Mouse (Mus musculus) lung, embryonic 14.5 days (tissue): Measurements from ENCODE around the gene Uqcrh. TPM values are rescaled to one million over a fixed set of nuclear protein-coding genes. Genes with fewer than 3 reads are reported as not detected.

Source experiments
- ATAC-seq: fragments of 200-750 bp; cut with Nextera tagmentation; 2 replicates; pipeline ENCODE4 v1.8.0; 2017; ENCODE audit warnings: mild to moderate bottlenecking, moderate TSS enrichment, moderate library complexity; ENCODE audit not compliant: insufficient read depth
- DNase-seq: peaks from one replicate; pipeline ENCODE4 v3.0.0-alpha.2; 2015
- H3K27ac ChIP-seq: fragments of 300-500 bp; sonication (generic); 2 replicates; pipeline ENCODE4 v1.5.1; 2014; ENCODE audit warnings: low read depth, mild to moderate bottlenecking, moderate library complexity
- H3K27me3 ChIP-seq: fragments of 300-500 bp; sonication (generic); 2 replicates; pipeline ENCODE4 v1.6.1; 2014; ENCODE audit warnings: low read length, control low read depth; ENCODE audit not compliant: insufficient read depth
- H3K36me3 ChIP-seq: fragments of 300-500 bp; sonication (generic); 2 replicates; pipeline ENCODE4 v1.6.1; 2014; ENCODE audit warnings: control low read depth; ENCODE audit not compliant: insufficient read depth
- H3K4me1 ChIP-seq: fragments of 300-500 bp; sonication (generic); 2 replicates; pipeline ENCODE4 v1.6.1; 2014; ENCODE audit warnings: antibody characterized with exemption, control low read depth; ENCODE audit not compliant: insufficient read depth
- H3K4me2 ChIP-seq: fragments of 300-500 bp; sonication (generic); 2 replicates; pipeline ENCODE4 v1.6.1; 2014; ENCODE audit warnings: mild to moderate bottlenecking
- H3K4me3 ChIP-seq: fragments of 300-500 bp; sonication (generic); 2 replicates; pipeline ENCODE4 v1.5.1; 2014; ENCODE audit warnings: low read depth, low read length
- H3K9ac ChIP-seq: fragments of 300-500 bp; sonication (generic); 2 replicates; pipeline ENCODE4 v1.6.1; 2014
- H3K9me3 ChIP-seq: fragments of 300-500 bp; sonication (generic); 2 replicates; pipeline ENCODE4 v1.6.1; 2016; ENCODE audit warnings: low read depth, low read length, control low read depth
- CTCF ChIP-seq: IDR thresholded peaks from 2 replicates; pipeline ENCODE4 v1.5.1; 2016; ENCODE audit warnings: antibody characterized with exemption, low read depth
- WGBS: fragments of 180-500 bp; shearing (Covaris S2); extraction: QIAGEN DNeasy Blood & Tissue Kit; methylation state at CpG from one replicate; pipeline ENCODE4 v1.1.7; 2014; 5-methylcytosine and 5-hydroxymethylcytosine counted together
- polyA plus RNA-seq: library from polyadenylated mRNA; unstranded; fragments of >200 nt; fragmentation: Nextera tagmentation; extraction: Ambion mirVana; gene quantifications from 2 replicates; pipeline ENCODE4 v1.2.1, GENCODE M21; 2014

Uqcrh gene
- polyA plus RNA-seq, 1 experiment from 2014 or later, result 466 TPM

DNA sequence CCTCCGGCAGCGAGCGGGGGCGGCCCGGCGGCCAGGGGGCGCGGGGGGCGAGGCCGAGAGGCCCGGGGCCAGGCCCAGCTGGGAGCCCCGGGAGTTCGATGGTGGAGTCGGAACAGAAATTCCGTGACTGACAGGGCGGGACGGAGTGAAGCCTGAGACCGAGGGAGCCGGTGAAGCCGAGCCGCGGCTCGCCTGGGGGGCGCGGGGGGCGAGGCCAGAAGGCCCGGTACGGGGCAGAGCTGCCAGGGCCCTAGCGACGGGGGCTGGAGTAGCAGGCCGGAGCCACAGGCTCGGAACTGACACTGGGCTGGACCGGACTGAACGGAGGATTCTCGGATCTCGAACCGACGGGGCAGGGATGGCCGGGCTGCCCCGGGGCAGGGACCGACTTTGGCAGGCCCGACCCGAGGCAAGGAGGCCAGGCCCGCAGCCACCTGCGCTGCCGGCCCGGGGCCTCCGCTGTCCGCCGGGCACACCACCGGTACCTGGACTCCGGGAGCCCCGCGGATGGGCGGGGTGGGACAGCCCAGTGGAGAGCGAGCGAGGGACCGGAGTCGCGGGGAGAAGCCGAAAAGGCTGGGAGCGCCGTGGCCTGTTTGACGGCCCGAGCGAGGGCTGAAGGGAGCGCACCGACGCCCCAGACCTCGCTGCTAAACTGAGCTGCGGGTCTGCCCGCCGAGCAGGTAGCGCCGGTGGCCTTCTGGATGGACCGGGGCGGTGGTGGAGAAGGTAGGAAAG, 929 bp upstream of the Uqcrh start:
- TF ChIP-seq CTCF, result peak; percentile 50
- peak overlapping the region; percentile 97 for H3K4me3 ChIP-seq
- H3K9ac ChIP-seq, result peak overlapping the region; percentile 98
- peak overlapping the region; percentile 97 for H3K27ac ChIP-seq
- peak overlapping the region; percentile 84 for H3K4me2 ChIP-seq
- H3K4me1 ChIP-seq, result peaks cover 17% of the 10 kb centered on the region
- no peaks in the 10 kb centered on the region for H3K27me3 ChIP-seq
- ATAC-seq, result peak; percentile 75
- H3K9me3 ChIP-seq, result no peaks in the 10 kb centered on the region
- peaks cover 17% of the 10 kb centered on the region for H3K36me3 ChIP-seq
- DNase-seq, result peak; percentile 80
- WGBS, result under 1% methylated on average over 74 of the region's 77 CpGs

DNA sequence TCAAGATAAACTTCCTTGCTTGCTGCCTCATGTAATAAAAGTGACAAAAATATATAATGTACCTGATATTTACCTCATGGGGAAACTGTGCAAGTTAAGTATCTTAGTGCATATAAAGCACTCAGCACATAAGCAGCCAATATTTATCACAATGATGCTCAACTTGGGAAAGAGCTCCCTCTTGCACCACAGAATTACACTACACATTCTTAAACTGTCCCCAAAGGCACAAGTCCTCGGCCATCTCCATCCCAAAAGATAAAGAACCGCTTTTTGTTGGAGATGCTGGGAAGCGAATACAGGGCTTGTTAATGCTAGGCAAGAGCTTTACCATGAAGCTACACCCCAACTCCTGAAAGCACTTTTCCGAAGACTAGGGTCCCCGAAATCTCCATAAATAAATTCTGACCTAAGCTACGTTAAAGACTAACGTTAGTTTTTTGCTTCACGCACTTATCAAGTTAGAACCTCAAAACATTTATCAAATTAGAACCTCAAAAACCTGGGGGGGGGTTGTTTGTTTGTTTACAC, 661 bp downstream of the Uqcrh start:
- WGBS, result 1% methylated on average over 8 of the region's 8 CpGs
- Histone ChIP-seq H3K9ac (peak overlapping the region; percentile 98), H3K27me3 (no peaks in the 10 kb centered on the region), H3K4me2 (peak overlapping the region; percentile 84), H3K36me3 (peaks cover 16% of the 10 kb centered on the region), H3K27ac (peak overlapping the region; percentile 97), H3K4me3 (peak overlapping the region; percentile 97), H3K9me3 (no peaks in the 10 kb centered on the region), H3K4me1 (peaks cover 17% of the 10 kb centered on the region)
- peak; percentile 52 for TF ChIP-seq CTCF
- DNase-seq (peak; percentile 74), ATAC-seq (no peak)

DNA sequence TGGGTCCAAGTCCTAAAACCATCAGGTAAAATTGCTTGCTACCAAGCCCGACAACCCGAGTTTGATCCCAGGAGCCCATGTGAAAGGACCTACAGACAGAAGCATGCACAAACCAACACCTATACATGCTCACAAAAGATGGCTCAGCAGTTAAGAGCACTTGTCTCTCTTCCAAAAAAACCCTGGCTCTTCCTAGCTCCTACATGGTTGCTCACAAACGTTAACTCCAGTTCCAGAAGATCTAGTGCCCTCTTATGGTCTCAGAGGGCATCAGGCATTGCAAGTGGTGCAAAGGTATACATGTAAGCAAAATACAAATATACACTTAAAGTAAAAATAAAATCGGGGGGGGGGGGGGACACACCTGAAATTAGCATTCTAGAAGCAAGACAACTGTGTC, 1.7 kb downstream of the Uqcrh start:
- H3K36me3 ChIP-seq, result peaks cover 24% of the 10 kb centered on the region
- peak overlapping the region; percentile 84; the same call in 1 of the 2 replicates for H3K4me2 ChIP-seq
- peaks cover 17% of the 10 kb centered on the region for H3K4me1 ChIP-seq
- ATAC-seq (no peak), DNase-seq (peak; percentile 38)
- no peaks in the 10 kb centered on the region for H3K27me3 ChIP-seq
- no peak overlapping the region for H3K9ac ChIP-seq
- no peaks in the 10 kb centered on the region for H3K9me3 ChIP-seq
- peak overlapping the region; percentile 97; the same call in 1 of the 2 replicates for H3K4me3 ChIP-seq
- 49% methylated on average over 4 of the region's 4 CpGs for WGBS
- peak; percentile 49 for TF ChIP-seq CTCF
- no peak overlapping the region for H3K27ac ChIP-seq

DNA sequence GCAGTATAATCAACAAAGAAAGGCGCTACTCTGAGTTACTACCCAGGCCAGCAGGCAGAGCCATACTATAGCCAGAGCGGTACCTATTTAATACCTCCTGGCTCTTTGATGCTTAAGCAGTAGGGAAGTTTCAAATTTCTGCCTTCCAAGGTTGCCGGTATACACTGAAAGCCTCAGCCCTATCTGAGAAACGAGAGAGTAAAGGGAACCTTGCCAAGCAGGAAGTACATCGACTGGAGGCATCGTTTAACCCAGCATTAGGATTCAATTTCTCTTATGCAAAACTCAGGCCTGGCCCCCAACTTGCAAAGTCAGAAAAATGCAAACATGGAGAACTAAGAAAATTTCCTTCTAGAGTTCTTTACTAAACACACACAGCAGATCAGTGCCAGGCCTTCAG, 4.8 kb downstream of the Uqcrh start:
- no peak overlapping the region for H3K4me2 ChIP-seq
- TF ChIP-seq CTCF, result no peak
- DNase-seq (no peak), ATAC-seq (no peak)
- H3K4me1 ChIP-seq, result peaks cover 4% of the 10 kb centered on the region; the same call in 1 of the 2 replicates
- H3K27ac ChIP-seq, result no peak overlapping the region
- H3K27me3 ChIP-seq, result no peaks in the 10 kb centered on the region
- H3K9me3 ChIP-seq, result no peaks in the 10 kb centered on the region
- H3K4me3 ChIP-seq, result no peak overlapping the region
- 72% methylated on average over 6 of the region's 6 CpGs for WGBS
- H3K36me3 ChIP-seq, result peaks cover 51% of the 10 kb centered on the region
- H3K9ac ChIP-seq, result no peak overlapping the region

DNA sequence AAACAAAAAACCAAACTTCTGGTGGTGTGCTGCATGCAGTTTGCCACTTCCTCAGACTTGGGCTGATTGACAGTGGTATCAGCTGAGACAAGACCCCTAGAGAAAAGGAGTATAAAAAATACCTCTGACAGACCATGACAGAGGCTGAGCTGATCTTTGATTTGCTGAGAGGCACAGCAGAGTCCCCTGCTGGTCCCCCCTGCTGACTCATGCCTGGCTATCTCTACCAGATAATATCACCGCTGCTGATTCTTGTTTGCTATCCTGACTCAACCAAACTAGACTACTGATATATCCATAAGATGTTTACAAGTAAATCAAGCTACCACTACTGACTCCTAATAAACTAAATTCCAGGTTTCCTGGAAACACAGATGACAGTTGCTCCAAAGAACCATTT, 11.0 kb downstream of the Uqcrh start:
- Histone ChIP-seq H3K4me1 (no peaks in the 10 kb centered on the region), H3K36me3 (peaks cover 34% of the 10 kb centered on the region), H3K9me3 (no peaks in the 10 kb centered on the region), H3K9ac (no peak overlapping the region), H3K4me2 (no peak overlapping the region), H3K27me3 (no peaks in the 10 kb centered on the region), H3K27ac (no peak overlapping the region), H3K4me3 (no peak overlapping the region)
- ATAC-seq, result no peak; the same call in 1 of the 2 replicates
- no peak for TF ChIP-seq CTCF
- DNase-seq, result no peak
- WGBS, result 33% methylated on average over 1 of the region's 1 CpGs

DNA sequence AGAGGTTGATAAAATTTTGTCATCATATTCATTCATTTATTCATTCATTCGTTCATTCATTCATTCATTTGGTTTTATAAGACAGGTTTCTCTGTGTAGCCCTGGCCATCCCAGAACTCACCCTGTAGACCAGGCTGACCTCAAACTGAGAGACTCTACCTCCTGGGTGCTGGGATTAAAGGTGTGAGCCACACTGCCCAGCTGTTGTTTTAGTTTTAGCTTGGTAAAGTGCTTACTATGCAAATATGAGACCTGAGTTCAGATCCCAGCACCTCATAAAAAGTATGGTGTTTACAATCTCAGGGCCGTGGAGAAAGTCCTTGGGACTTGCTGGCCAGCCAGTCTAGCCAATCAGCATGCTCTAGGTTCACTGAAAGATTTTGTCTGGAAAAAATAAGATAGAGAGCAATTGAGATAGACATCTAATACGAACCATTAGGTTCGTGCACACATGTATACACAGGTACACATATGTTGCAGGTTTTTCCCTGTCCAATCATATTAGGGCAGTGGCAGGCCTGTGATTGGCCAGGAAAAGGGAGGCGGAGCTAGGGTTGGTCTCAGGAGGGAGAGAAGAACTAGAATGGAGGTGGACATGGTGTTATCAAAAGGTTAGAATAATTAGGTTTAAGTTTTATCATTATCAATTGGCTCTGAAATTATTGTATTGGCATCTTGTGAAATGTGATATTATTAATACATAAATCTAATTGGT, 15.7 kb downstream of the Uqcrh start:
- no peak overlapping the region for H3K4me2 ChIP-seq
- H3K27me3 ChIP-seq, result no peaks in the 10 kb centered on the region
- H3K9ac ChIP-seq, result no peak overlapping the region
- H3K27ac ChIP-seq, result no peak overlapping the region
- DNase-seq, result no peak
- no peaks in the 10 kb centered on the region for H3K4me1 ChIP-seq
- H3K36me3 ChIP-seq, result no peaks in the 10 kb centered on the region
- ATAC-seq, result no peak
- no peak overlapping the region for H3K4me3 ChIP-seq
- H3K9me3 ChIP-seq, result no peaks in the 10 kb centered on the region
- WGBS, result 72% methylated on average over 5 of the region's 5 CpGs
- no peak for TF ChIP-seq CTCF

DNA sequence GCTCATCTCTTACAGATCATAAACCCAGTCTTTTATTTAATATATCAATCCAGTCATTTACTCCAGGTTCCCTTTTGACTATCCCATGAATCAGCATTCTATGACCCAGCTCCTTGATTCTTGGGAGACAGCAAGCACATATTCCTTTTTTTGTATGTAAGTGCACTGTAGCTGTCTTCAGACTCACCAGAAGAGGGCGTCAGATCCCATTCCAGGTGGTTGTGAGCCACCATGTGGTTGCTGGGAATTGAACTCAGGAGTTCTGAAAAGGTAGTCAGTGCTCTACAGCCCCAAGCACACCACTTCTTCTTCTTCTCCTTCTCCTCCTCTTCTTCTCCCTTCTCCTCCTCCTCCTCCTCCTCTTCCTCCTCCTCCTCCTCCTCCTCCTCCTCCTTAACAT, 17.3 kb downstream of the Uqcrh start:
- no peak overlapping the region for H3K9ac ChIP-seq
- WGBS, result 0% methylated on average over 1 of the region's 1 CpGs

More for the DNA sequence above, 17.3 kb downstream of the Uqcrh start:
- Histone ChIP-seq H3K36me3 (no peaks in the 10 kb centered on the region), H3K9me3 (no peaks in the 10 kb centered on the region), H3K4me2 (no peak overlapping the region), H3K27me3 (no peaks in the 10 kb centered on the region), H3K4me1 (no peaks in the 10 kb centered on the region), H3K4me3 (no peak overlapping the region), H3K27ac (no peak overlapping the region)
- TF ChIP-seq CTCF, result no peak
- DNase-seq (no peak), ATAC-seq (no peak)
